Mouse (Mus musculus): ENCODE measurements at regions not wholly inside any gene's neighbourhood (a gene's known extent, or its start where the extent isn't known, plus 50 kb on each side); places are given as distances from the start of the nearest gene placed in this dataset.

DNA sequence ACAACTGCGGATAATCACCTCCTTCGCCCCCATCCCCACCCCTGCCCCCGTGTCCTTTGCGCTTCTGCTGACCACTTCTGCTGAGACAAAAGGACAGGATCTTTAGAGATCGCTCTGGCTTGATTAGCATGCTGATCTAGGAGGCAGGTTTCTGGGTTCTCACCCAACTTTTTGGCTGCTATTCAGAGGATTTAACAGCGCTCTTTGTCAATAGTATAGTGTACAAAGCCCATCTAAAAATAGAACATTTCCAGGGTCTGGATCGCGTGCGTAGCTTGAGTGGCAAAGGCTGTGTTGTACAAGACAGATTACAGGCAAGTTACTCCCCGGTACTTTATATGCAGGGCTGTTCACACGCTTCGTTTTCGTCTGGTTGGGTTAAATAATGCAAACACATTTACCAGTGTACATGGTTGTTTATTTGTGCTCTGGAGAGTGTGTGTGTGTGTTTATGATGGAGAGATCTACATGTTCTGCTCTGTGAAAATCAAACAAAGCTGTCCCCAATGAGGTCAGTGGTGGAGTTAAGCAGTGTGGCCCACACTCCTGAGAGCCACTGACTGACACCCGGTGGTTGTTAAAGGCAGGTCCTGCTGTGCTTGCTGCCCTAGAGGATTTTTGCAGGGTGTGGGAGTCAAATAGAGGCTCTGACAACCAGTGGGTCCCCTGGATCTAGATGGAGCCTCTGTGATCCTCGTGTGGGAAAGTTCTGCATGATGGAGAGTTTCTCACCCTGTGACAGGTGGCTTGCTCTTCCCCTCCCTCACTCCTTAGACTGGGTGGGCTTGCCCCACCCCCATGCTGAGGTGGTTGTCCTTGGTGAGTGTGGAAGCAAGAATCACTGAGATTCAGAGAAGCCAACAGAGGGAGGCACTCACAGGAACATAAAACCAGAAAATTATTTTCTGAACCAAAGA lies 146.5 kb upstream of the Jade1 start:
- peak; percentile 32 for DNase-seq

DNA sequence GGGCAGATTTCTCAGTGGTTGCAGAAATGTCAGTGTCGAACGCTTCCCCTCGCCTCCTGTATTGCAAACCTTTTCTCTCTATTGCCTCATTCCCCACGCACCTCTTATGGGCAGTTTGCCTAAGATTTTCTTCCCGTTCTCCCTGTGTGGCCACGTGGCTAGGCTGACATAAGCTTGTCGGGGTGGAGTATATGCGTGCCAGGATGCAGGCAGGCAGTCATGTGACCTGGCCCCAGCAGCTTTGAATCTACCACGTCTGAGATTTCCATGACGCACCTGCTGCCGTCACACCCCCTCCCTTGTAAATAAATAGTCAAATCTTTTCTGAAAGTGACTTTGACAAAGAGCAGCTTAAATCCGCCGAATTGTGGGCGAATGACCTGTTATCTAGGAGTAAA lies 147.1 kb upstream of the Jade1 start:
- DNase-seq, result peak; percentile 72

DNA sequence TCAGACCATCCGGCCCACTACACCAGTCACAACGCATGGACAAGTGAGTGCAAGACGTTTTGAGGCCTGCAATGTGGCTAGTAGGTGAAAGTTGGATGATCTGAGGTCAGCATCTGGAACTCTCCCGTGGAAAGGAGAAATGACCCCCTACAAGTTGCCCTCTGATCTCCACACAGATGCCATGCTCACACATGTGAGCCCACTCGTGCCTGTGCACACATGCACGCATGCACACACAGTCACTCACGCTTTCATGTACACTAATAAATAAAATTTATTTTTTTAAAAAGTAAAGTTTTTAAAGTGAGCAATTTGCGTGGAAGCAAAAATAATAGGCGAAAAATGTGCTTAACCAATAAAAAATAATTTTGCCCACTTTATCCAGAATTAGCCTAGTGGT lies 147.5 kb upstream of the Jade1 start:
- no peak for DNase-seq

DNA sequence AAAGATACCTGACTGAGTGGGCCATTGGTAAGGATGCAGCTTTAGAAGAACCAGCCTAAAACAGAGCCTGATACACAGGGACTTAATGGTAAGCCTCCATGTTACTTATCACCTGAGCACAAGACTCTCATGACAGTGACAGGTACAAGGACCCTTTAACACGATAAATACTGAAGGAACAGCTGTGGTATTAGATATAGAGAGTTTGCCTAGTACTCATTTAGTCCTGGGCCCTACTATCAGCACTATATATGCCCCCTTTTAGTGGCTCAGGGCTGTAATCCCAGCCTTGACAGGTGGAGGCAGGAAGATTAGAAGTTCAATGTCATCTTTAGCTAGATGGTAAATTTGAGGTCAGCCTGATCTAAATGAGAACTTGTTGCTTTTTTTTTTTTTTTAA lies 148.0 kb upstream of the Jade1 start:
- no peak for DNase-seq

DNA sequence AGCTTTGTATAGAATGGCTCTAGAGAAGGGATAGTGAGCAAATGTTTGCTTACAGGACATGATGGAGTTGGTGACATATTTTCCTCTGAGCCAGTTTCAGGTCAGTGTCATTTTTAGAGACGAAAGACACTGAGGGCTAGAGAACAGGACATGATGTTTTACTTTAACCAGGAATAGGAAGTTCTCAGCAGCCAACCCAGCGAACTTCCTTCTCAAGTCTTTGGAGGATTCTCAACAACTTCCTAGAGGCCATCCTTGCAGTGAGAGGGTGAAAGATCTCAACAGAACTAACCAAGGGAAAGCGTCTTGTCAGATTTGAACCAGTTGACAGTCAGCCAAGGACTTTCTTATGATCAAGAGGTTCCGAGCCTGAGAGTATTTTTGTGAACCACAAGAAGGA lies 153.7 kb upstream of the Jade1 start:
- no peak for DNase-seq

DNA sequence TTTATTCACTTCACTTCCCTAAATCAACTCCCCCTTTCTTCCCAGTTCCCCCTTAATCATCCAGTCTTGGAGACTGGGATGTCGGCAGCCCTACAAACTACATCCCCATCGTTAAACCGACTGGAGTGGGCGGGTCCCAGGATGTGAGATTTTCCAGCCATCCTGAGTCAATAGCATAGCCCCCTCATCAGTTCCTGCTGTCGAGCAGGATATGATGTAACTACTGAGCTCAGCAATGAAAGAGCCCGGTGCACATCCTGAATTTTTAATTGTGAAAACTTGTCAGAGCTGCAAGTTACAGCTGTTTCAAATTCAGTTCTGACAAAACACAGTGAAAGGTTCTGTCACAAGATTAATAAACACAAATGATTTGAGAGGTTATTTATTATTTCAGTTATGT lies 165.7 kb upstream of the Jade1 start:
- no peak for DNase-seq

DNA sequence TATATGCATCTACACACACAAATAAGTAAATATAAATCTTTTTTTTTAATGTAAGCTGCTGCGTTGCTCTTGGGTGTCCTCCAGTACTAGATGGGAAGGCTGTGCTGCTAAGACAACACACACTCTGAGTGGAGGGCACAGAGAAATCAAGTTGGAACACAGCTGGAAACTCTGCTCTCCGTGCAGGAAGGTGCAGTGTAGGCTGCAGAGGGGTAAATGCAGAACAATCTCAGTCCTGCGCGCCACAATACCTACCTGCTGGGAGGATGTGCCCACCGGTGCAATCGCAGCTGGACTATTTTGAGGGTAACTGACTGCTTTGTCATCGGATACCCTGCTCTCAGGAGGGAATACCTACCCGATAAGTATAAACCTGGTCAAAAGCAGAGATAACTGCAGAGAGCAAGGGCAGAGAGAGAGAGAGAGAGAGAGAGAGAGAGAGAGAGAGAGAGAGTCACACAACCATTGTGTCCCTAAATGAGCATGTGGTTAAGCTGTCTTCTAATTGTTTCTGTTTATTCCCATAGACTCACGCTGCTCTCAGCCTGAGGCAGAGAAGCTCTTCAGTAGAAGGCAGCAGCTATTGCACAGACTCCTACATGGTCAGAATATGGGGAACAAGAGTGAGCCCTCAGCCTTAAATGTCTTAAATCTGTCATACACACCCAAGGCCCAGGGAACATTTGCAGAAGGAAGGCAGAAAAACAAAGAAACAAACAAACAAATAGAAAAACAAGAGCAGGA lies 167.9 kb upstream of the Jade1 start:
- no peak for DNase-seq

DNA sequence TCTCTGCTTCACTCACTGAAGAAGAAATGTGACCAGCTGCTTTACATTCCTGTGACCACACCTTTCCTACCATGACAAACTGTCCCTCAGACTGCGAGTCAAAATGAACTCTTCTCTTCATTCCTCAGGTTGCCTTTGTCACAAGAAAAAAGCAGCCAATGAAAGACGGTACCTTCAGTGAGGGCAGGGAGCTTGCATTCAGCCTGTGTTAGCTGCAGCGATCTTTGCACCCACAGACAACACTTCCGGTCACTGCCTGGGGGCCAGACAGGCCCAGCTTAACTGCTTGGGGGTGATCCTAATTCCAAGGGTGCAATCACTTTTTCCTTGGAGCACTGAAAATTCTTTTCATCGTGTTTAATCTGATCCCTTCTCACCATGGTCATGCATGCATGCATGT lies 169.2 kb upstream of the Jade1 start:
- DNase-seq, result no peak

DNA sequence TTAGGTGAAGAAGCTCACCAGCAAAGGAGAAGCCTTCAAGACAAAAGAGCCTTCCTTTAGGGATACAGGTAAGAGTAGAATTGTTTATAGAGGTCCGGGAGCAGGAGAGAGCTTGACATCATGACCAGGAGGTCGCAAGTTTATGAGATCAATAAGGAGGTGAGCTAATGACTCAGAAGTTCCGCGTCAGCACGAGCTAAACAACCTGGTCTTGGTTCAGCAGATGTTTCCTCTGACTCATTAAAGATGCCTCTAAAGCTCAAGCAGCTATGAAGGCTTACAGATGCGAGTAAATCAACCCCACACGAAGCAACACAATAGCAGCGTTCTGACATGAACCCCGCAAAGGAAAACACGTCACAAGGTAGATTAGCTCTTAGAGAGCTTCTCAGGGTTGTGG lies 171.1 kb upstream of the Jade1 start:
- DNase-seq, result no peak

DNA sequence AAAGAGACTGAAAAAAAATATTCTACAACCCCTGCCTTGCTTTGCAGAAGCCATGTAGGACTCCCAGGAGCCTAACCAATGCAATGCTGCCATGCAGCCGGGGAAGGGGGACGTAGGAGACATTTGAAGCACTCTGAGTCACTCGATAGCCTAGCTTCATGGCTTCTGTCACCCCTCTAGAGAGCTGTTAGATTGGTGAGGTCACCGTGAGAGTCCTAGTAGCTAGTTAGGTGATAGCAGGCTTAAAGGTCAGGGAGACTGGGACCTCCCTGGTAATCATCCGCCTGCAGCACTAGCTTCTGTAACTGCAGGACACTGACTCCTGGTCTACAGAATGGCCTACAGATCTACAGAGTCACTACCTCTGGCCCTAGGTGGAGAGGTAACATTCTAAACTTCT lies 177.0 kb upstream of the Jade1 start:
- DNase-seq, result no peak

DNA sequence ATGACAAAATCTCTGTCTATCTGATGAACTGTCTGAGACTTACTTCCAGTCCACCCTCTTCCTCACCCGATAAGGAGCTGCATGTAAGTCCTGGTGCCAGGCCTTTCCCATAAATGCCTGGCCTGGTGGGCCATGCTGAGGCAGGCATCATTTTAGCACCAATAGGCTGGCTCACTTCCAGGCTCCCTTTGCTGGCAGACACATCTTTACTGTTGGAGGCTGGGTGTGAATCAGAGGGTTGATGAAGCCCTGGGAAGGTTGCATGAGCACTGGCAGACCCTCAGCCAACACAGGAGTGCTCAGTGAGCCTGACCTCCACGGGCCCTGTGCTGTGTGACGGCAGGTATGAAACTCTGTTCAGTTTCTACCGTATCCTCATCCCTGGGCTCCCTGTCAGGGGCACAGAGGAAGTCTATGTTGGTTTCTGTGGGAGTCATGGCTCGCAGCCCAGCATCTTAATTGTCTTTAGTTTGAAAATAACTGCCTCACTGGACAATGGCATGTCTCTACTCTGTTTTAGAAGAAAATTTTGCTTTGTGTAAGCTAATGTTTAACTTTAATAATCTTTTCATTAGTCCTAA lies 177.6 kb upstream of the Jade1 start:
- DNase-seq, result no peak

DNA sequence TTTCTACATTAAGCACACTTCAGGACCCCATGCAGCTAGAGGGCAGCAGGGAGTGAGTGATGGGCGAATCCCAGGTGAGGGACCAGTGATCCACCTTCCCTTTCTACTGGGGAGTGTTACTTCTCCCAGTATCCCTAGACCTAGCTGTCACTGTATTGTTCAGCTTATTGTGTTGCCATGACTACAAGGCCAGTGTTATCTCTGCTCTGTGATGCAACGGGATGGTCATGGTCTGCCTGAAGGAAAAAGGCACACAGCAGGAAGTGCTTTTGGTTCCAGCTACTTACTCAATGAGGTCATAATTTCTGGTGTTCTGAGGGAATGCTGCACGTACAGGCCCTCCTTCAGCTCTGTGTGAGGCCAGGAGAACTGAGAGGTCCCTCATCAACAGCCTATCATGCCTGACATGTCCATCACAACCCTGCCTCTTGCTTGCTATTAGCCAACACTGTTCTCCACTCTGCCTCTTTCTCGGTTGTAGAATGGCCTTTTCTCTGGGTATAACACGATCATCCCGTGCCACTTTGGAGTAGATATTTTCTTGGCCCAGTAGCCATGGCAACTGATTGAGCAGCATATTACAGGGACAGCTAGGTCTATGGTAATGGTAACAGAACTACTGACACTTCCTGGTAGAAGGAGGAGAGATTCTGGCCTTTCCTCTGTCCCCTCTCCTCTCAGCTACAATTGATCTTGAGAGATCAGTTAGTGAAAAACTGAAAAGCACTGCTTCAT lies 178.5 kb upstream of the Jade1 start:
- no peak for DNase-seq

DNA sequence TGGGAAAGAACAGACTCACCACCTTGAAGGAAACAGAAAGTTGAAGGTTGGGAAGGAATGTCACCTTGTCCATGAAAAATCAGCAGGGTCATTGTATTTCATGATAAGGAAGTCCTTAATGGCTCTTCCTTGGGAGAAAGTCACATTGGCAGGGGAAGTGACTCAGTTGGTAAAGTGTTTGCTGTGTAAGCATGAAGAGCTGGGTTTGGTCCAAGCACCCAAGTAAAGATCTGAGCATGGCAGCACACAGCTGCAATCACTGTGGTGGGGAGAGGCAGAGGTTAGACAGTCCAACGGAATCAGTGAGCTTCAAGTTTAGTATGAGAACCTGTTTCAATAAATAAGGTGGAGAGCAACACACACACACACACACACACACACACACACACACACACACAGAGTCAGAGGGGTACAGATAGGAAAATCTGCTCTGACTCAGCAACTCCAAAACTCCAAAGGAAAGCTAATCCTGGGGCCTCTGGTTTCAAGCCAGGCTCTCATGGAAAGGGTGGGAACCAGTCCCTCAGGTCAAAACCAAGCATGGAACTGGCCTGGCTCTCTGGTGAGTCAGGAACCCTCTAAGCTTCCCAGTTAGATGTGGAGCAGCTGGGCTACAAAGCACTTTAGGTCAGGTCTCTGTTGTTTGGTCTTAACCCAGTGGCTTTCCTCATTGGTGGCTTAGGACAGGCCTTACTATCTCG lies 180.2 kb upstream of the Jade1 start:
- no peak for DNase-seq

DNA sequence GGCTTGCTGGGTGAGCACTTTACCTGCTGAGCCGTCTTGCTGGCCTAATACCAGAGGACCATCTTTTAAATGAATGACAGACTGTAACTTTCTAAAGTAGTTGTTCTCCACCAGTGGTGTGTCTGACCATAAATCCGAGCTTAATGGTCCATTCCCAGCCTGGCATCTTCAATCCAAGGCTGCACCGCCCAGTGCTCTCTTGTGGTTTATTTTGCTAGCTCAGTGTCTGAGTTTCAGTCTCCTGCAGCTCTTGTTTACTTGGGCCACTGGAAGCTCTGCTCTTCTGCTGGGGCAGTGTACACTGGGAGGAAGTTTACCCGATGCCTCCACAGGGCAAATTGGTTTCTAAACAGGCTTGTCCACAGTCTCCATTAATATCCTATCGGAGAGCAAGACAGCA lies 182.3 kb upstream of the Jade1 start:
- no peak for DNase-seq

DNA sequence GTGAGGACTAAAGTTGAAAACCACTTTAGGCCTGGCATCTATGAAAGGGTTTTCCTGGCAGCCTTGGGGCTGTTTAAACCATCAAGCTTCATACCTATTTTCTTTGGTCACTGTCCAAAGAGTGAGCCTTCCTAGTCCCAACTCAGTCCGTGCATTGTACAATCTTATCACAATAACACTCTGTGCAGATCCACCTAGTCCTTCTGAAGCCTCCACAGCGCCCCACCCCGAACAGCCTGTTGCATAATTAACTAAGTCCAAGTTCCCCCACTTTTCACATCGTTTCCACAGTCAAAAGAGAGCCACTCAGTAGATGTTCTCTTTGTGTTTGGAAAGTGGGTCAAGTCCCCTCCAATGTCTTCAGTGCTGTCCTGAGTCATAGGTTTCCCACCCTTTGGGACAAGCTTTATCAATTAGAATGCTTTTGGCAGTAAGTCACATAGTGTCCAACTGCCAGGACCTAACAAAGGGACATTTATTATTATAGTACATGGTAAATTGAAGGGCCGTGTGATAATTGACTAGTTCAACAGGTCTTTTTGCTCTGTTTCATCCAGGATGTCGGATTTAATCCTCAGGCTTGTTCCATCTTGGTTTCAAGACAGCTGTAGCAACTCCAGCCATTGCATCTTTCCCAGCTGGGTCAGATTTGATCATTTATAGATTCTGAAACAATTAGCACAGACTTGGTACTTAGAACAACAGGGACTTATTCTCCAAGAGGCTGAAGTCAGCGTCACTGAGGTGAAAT lies 187.0 kb upstream of the Jade1 start:
- DNase-seq, result no peak

DNA sequence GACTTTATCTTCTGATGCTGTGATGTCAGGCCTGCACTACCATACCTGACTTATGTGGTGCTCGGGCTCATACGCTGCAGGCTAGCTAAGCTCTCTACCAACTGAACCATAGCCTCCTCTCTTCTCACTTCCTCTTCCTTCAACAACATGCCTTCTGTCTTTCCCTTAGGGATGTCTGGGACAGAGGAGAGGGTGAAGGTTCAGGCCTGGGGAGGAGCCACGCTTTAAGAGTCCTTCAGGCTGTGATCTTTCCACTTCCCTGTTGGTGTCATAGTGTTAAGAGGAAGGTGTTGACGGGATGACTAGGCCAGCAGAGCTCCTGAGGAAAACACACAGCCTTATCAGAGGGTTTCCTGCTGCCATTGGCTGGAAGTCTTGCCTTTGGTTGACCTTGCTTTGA lies 188.8 kb upstream of the Jade1 start:
- DNase-seq, result no peak

DNA sequence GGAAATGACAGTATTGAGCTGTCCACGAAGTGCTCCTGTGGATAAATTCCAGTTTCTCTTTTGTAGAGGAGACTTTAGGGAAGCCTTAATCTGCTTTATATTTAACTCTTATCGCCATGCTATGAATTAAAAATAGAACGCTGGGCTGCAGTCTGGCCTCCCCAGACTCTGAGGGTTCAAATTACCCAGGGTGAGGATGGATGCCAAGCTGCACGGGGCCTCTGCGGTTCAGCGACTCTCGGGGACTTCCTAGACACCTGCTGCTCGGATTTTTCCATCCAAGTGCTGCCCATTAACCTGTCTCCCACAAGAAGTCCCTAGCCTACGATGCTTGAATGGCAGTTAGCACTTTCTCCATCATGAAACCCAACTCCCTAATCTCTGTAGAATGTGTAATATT lies 189.3 kb upstream of the Jade1 start:
- DNase-seq, result peak; percentile 42

DNA sequence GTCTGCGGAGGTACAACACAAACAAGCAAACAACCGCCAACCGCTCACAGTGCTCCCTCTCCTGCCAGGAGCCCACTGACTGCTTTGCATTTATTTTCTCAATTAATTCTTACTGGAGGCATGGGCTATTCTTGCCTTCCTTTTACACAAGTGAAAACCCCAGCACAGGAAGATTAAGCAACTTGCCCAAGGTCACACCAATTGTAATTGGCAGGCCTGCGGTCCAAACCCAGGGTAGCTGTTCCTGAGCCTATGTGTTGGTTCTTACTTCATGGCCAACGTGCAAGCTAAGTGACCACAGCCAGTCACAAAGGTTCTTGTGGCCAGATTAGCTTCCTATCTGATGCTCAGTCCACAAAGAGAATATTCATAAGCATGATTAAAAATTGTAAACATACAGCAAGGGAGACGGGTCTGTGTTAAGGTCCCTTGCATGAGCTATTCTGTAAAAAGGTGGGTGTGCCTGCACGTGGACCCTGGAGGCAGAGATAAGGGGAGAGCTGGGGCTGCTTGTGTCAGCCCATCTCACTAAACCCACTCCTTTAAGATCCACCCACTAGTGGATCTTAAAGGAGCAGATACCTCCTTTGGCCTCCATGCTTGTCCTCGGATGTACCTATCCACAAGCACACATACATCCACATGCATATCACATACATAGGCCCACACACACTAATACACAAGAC lies 190.2 kb upstream of the Jade1 start:
- DNase-seq, result no peak

DNA sequence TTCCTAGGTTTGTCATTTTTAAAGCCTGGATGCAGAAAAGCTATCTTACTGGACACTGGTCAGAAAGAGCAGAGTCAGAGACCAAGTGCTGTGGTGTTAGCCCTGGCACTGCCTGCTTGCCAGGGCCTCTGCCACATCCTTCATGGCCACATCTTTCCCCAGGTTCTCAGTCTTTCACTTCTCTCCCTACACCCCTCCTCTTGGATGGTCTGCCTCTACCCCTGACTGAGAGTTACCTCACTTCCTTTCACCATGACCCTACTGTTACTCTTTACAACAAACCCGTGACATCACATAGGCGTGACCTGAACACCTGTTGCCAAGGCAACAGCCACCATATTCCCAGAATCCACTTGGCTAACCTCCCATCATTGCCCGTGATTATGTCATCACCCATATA lies 191.6 kb upstream of the Jade1 start:
- DNase-seq, result no peak

DNA sequence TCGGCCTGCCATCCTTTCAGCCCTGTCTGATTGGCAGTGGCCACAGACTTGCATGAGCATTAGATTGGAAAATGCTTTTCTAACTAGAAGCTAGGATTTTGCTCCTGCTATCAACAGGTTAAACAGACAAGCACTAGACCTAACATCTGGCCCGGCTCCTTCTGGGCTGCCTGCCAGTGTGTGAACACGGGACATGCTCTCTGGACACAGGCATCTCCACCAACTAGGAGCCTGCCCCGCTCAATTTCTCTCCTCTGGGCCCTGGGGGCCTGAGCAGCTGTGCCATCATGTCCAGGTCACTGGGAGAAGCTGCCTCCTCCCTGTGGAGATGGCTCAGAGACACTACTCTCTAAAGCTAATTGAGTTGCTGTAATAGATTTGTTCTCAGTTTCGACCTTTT lies 195.3 kb upstream of the Jade1 start:
- DNase-seq, result peak; percentile 65

DNA sequence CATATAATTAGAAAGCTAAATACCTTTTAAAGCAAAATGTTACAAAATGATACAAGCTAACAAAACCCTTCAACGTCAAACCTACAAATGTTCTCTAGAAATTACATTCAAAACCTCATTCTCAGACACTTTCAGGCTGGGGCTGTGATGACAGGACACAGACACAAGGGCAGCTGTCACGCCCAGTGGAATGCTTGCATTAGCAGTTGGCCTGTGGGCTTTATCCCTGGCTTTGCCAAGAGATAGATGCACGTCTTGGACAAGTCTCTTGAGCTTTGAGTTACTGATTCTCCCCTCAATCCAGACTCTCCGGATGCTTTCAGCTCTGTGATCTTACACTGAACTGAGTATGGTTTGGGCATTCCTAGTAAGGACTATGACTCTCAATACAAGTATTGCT lies 196.1 kb upstream of the Jade1 start:
- no peak for DNase-seq
